Mouse (Mus musculus): ENCODE measurements around the gene Rdh9. TPM values are rescaled to one million over a fixed set of nuclear protein-coding genes. Genes with fewer than 3 reads are reported as not detected.

Rdh9 gene
- 0.46 TPM for polyA plus RNA-seq (2017; shearing (Covaris generic))

DNA sequence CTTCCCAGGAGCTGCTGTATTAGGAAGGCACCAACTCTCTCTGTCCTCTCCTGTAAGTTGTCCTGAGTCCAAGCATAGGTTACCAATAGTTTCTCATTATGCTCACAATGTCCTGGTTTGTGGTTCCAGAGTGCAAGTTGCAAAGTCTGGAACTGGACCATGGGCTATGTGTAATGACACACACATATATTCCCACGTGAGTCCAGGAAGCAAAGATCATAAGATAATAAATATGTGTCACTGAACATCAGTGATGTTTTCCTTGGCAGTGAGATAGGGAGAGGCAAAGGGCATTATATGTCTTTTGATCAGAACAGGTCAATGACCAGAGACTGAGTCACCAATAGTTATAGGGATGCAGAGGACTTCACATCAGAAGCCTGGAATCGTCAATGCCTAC is at the start of gene Rdh9:
Gene Rdh9 (plus strand): TSS at position 376 of the 400 bp plus-strand sequence.

DNA sequence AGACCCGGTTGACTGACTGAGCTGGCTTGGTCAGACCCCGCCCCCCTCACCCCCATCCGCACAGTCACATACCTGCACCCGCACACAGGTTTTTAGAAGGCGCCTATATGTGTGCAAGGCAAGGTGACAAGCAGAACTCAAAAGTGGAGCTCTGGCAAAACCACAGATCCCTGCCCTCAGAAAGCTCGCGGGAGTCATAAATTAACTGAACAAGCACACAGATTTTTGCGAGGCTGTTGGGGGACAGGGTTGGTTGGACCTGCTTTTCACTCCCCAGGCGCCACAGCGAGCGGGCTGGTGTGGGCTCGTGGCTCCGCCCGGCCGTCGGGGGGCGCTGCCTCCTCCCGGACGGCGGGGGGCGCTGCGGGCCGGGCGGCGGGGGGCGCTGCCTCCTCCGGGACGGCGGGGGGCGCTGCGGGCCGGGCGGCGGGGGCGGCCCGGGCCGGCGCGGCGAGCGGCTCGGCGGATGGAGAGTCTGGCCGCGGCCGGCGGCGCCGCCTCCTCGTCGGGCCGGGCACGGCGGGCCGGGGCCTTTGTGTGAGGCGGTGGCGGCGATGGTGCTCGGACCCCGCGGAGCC is 37.0 kb upstream of the Rdh9 start, which contains the start of gene Zbtb39:
Gene Zbtb39 (plus strand): TSS at position 456 of the 578 bp plus-strand sequence.

DNA sequence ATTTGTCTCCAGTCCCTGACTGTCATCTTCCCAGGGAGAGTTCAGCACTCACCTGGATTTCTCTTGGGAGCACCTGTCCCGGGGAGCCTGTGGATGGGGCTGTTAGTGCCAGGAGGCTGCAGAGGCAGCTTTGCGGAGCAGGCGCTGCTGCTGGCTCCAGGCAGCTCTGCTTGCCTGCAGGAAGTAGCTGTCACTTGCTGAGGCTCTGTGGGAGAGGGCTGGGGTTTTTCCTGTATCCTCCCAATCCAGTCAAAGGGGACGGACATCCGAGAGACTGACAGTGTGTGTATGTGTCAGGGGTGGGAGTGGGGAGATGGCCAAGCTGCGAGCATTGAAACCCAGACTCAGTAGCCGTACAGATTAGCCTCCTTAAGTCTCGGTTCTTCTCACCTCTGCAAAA is 24.6 kb upstream of the Rdh9 start, which contains the start of gene Gpr182:
Gene Gpr182 (minus strand): TSS at position 185 of the 400 bp plus-strand sequence.

DNA sequence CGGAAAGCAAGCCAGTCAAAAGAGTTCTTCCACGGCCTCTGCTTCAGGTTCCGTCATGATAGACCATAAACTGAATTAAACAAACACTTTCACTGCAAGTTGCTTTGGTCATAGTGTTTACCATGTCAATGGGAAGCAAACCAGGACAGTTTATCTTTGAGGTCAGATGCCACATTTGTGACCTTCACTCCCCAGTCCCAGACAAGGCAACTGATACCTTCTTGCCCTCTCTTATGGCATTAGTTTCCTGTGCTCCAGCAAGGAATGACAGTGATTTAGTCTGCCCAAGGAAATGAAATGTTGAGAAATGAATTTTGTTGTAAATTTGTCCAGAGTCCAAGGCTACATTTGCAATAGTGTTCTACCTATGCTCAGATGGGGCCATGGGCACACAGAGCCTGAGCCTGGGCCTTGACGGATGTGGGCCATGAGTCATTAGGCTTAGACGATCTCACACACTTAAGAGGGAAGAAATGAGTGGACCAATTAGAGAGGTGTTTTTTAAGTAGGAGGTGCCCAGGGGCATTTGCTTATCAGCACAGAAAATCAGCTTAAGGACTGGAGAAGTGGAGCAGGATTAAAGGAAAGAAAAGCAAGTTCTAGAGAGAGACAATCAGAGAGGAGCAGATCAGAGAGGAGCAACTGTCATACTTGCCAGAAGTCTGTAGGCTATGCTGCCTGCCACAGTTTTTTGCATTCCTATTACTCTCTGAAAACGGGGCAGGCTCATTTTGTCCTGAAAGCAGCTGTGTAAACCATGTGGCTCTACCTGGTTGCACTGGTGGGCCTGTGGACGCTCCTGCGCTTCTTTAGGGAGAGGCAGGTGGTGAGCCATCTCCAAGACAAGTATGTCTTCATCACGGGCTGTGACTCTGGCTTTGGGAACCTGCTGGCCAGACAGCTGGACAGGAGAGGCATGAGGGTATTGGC is 16.7 kb upstream of the Rdh9 start, which contains the start of the genes Rdh1 and Rdh16f1:
Gene Rdh1 (plus strand): TSS at position 541 of the 930 bp plus-strand sequence.
Gene Rdh16f1 (plus strand): TSS at position 607 of the 930 bp plus-strand sequence.

DNA sequence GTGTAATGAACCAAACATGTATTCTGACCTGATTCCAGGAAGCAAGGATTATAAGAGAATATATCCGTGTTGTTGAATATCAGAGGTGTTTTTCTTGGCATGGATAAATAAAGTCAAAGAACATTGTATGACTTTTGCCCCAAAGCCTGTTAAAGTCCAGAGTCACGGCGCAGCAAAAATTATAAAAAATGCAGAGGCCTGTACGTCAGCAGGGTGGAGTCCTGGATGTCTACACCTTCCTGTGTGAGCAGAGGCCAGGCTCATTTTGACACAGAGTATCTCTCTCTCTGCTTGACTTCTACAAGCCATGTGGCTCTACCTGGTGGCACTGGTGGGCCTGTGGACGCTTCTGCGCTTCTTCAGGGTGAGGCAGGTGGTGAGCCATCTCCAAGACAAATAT is 24.7 kb downstream of the Rdh9 start, which contains the start of gene Rdh16:
Gene Rdh16 (plus strand): TSS at position 262 of the 400 bp plus-strand sequence.

Other genes starting within 250 kb of the Rdh9 start
- not detected for gene Nxph4, start 241.8 kb upstream of the Rdh9 start, polyA plus RNA-seq (2017; shearing (Covaris generic))
- 1.3 TPM for gene Lrp1, start 155.2 kb upstream of the Rdh9 start, polyA plus RNA-seq (2017; shearing (Covaris generic))
- gene Stat6, start 133.4 kb upstream of the Rdh9 start, polyA plus RNA-seq (2017; shearing (Covaris generic)): 289 TPM
- gene Nemp1, start 109.5 kb upstream of the Rdh9 start, polyA plus RNA-seq (2017; shearing (Covaris generic)): 10.1 TPM
- 66.6 TPM for gene Nab2, start 107.8 kb upstream of the Rdh9 start, polyA plus RNA-seq (2017; shearing (Covaris generic))
- gene Myo1a, start 71.2 kb upstream of the Rdh9 start, polyA plus RNA-seq (2017; shearing (Covaris generic)): not detected
- gene Tac2, start 51.9 kb upstream of the Rdh9 start, polyA plus RNA-seq (2017; shearing (Covaris generic)): not detected
- 0.43 TPM for gene Zbtb39, start 36.8 kb upstream of the Rdh9 start, polyA plus RNA-seq (2017; shearing (Covaris generic))
- gene Gpr182, start 24.7 kb upstream of the Rdh9 start, polyA plus RNA-seq (2017; shearing (Covaris generic)): 0.11 TPM
- gene Rdh1, start 16.7 kb upstream of the Rdh9 start, polyA plus RNA-seq (2017; shearing (Covaris generic)): 0.22 TPM
- gene Rdh16f1, start 16.6 kb upstream of the Rdh9 start, polyA plus RNA-seq (2017; shearing (Covaris generic)): not detected
- gene Rdh16, start 24.8 kb downstream of the Rdh9 start, polyA plus RNA-seq (2017; shearing (Covaris generic)): not detected
- not detected for gene Rdh19, start 73.5 kb downstream of the Rdh9 start, polyA plus RNA-seq (2017; shearing (Covaris generic))
- not detected for gene Rdh16f2, start 90.1 kb downstream of the Rdh9 start, polyA plus RNA-seq (2017; shearing (Covaris generic))
- gene Rdh7, start 112.4 kb downstream of the Rdh9 start, polyA plus RNA-seq (2017; shearing (Covaris generic)): not detected
- not detected for gene Sdr9c7, start 122.1 kb downstream of the Rdh9 start, polyA plus RNA-seq (2017; shearing (Covaris generic))
- gene Hsd17b6, start 231.2 kb downstream of the Rdh9 start, polyA plus RNA-seq (2017; shearing (Covaris generic)): not detected
- gene Prim1, start 238.8 kb downstream of the Rdh9 start, polyA plus RNA-seq (2017; shearing (Covaris generic)): 19.3 TPM

Data from CD4-positive, CD25-positive, alpha-beta regulatory T cell, adult 9 weeks (primary cell).